Mouse (Mus musculus) hindbrain, embryonic 13.5 days (tissue): ENCODE results near the gene Aars. TPM values are rescaled to one million over a fixed set of nuclear protein-coding genes. Genes with fewer than 3 reads are reported as not detected.

ENCODE experiments used
- ATAC-seq: fragments of 200-750 bp; cut with Nextera tagmentation; 2 replicates; pipeline ENCODE4 v1.8.0; 2017; ENCODE audit warnings: moderate TSS enrichment; ENCODE audit not compliant: low FRiP score
- H3K27ac ChIP-seq: fragments of 300-500 bp; sonication (generic); 2 replicates; pipeline ENCODE4 v1.5.1; 2015; ENCODE audit warnings: inconsistent platforms, mild to moderate bottlenecking, moderate library complexity
- H3K27me3 ChIP-seq: fragments of 300-500 bp; sonication (generic); 2 replicates; pipeline ENCODE4 v1.6.1; 2015; ENCODE audit warnings: mild to moderate bottlenecking, inconsistent platforms
- H3K36me3 ChIP-seq: fragments of 300-500 bp; sonication (generic); 2 replicates; pipeline ENCODE4 v1.6.1; 2015; ENCODE audit warnings: mild to moderate bottlenecking, inconsistent platforms
- H3K4me1 ChIP-seq: fragments of 300-500 bp; sonication (generic); replicated peaks from 2 replicates; pipeline ENCODE4 v1.6.1; 2015; ENCODE audit warnings: inconsistent platforms
- H3K4me2 ChIP-seq: fragments of 300-500 bp; sonication (generic); 2 replicates; pipeline ENCODE4 v1.6.1; 2015; ENCODE audit warnings: inconsistent platforms, mild to moderate bottlenecking, moderate library complexity
- H3K4me3 ChIP-seq: fragments of 300-500 bp; sonication (generic); 2 replicates; pipeline ENCODE4 v1.5.1; 2015; ENCODE audit warnings: mild to moderate bottlenecking, inconsistent platforms
- H3K9ac ChIP-seq: fragments of 300-500 bp; sonication (generic); 2 replicates; pipeline ENCODE4 v1.6.1; 2015; ENCODE audit warnings: mild to moderate bottlenecking, inconsistent platforms
- H3K9me3 ChIP-seq: fragments of 300-500 bp; sonication (generic); 2 replicates; pipeline ENCODE4 v1.6.1; 2016; ENCODE audit warnings: inconsistent platforms
- WGBS: fragments of 180-500 bp; shearing (Covaris S2); methylation state at CpG from one replicate; pipeline ENCODE4 v1.1.7; 2015; 5-methylcytosine and 5-hydroxymethylcytosine counted together
- polyA plus RNA-seq: library from polyadenylated mRNA; unstranded; fragments of >200 nt; fragmentation: Nextera tagmentation; extraction: Ambion mirVana; gene quantifications from 2 replicates; pipeline ENCODE4 v1.2.1, GENCODE M21; 2015

The Aars gene
- polyA plus RNA-seq, 1 experiment from 2014 or later: 67.7 TPM

DNA sequence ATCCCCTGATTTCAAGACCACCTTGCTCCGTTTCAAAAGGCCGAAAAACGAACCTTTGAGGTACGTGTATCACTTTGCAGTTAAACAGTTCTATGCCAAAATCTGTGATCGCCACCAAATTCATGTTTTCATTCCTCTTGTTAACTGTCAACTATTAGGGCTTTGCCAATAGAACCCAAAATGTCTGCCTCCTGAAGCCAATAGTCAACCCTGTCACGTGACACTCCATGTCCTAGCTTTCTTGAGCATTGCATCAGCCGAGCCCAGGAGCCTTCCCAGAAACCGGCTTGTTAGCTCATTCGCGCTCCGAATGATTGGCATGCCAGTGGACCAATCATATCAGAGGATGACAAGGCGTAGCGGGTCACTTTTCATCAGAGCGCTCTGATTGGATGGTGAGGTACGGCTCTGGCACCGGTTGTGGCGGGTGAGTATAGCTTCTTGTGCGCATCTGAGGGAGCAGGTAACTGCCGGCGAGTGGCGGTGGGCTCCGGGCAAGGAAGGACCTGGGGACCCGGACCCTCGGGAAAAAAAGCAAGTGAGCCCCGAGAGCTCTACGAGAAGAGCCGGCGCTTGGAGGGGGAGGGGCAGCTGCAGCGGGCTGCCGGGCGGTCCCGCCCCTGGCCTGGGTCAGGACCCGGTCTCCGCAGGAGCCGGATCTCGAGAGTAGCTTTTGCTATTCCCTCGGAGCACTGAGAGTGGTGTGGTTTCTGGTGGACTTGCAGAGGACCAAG lies 705 bp downstream of the Aars start:
- peak; percentile 100 for ATAC-seq
- H3K36me3 ChIP-seq: peaks cover 25% of the 10 kb centered on the region
- peaks cover 22% of the 10 kb centered on the region for H3K4me1 ChIP-seq
- H3K27ac ChIP-seq: peak overlapping the region; percentile 92
- 7% methylated on average over 37 of the region's 37 CpGs for WGBS
- H3K9me3 ChIP-seq: no peaks in the 10 kb centered on the region
- H3K4me2 ChIP-seq: peak overlapping the region; percentile 60
- peaks cover 22% of the 10 kb centered on the region for H3K27me3 ChIP-seq
- H3K9ac ChIP-seq: peak overlapping the region; percentile 85
- peak overlapping the region; percentile 74 for H3K4me3 ChIP-seq

DNA sequence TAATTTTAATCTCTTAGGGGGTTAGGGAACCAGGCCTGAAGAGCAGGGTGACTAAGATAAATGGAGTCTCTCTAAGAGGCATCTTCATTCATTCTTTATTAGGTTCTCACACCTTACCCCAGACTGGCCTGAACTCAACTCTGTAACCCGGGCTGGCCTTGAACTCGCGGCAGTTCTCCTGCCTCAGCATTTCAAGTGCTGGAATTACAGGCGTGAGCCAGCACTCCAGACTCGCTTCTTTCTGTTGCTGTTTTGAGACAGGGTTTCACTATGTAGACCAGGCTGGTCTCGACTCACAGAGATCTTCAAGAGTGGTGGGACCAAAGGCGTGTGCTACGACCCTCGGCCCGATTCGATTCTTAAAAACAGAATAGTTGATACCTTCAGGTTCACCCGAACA lies 1.3 kb downstream of the Aars start:
- Histone ChIP-seq H3K27ac (peak overlapping the region; percentile 92), H3K9me3 (no peaks in the 10 kb centered on the region), H3K27me3 (peaks cover 20% of the 10 kb centered on the region), H3K4me3 (peak overlapping the region; percentile 74), H3K9ac (peak overlapping the region; percentile 85), H3K4me1 (peaks cover 22% of the 10 kb centered on the region), H3K4me2 (peak overlapping the region; percentile 60), H3K36me3 (peaks cover 31% of the 10 kb centered on the region)
- WGBS: 22% methylated on average over 12 of the region's 12 CpGs
- ATAC-seq: no peak

DNA sequence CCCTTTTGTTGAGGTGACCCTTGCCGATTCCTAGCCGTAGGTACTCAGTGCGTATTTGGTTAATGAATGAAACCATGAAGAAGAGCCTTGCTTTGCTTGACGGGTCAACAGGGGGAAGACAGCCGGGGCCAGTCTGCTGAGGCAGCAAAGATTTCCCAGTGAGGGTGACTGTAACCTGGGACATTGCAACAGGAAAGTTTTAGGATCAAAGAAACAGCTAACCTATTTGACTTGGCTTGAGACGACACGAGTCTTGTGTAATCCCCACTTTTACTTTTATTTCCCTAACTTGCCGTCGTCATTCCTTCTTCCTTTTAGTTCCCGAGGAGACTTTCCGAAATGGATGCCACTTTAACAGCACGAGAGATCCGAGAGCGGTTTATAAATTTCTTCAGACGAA lies 3.6 kb downstream of the Aars start:
- ATAC-seq: no peak
- H3K9ac ChIP-seq: no peak overlapping the region
- H3K27me3 ChIP-seq: peaks cover 2% of the 10 kb centered on the region; the same call in 1 of the 2 replicates
- WGBS: 96% methylated on average over 15 of the region's 15 CpGs
- no peak overlapping the region for H3K4me2 ChIP-seq
- no peak overlapping the region for H3K4me3 ChIP-seq
- H3K9me3 ChIP-seq: no peaks in the 10 kb centered on the region
- H3K4me1 ChIP-seq: peaks cover 22% of the 10 kb centered on the region
- no peak overlapping the region for H3K27ac ChIP-seq
- peaks cover 53% of the 10 kb centered on the region for H3K36me3 ChIP-seq

DNA sequence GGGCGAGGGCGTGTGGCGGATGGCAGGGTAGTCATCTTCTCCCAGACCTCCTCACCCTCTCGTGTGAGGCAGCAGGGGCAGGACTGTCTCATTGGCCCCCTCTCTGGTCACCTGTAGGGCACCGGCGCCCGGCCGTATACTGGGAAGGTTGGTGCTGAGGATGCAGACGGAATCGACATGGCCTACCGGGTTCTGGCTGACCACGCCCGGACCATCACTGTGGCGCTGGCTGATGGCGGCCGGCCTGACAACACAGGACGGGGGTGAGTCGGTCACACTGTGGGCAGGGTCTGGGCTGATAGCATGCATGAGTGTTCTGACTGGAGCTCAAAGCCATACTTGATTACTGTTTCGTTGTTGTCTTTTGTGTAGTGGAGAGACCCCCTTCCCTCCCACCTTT lies 9.6 kb downstream of the Aars start:
- 96% methylated on average over 19 of the region's 19 CpGs for WGBS
- ATAC-seq: no peak

DNA sequence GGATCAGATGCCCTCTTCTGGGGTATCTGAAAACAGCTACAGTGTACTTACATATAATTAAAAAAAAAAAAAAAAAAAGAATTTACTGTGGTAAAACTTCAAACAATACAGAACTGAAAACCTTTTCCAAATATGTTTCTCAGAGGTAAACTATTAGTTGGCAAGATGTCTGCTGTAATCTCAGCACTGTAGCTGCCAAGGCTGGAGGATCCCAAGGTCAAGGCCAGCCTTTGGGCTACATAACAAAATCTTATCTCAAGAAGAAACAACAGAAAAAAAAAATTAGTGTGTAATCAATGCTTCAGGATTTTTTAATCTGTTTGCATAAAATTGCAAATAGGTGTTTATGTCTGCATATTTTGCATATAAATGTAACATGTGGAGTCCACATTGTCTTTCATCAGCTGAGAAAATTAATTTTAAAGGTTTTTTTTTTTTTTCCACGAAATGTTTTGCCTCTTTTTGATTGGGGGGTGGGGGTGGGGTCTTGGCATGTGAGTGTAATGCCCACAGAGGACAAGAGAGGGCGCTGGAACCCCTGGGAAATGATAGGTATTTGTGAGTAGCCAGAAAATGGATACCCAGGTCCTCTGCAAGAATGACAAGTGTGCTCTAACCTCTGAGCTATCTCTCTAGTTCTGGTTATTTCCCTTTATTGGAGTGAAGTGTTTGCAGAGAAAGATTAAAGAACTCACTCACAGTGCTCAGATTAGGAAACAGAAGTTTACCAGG lies 11.2 kb downstream of the Aars start:
- Histone ChIP-seq H3K4me2 (no peak overlapping the region), H3K36me3 (peaks cover 98% of the 10 kb centered on the region), H3K9ac (no peak overlapping the region), H3K27me3 (no peaks in the 10 kb centered on the region), H3K4me3 (no peak overlapping the region), H3K27ac (no peak overlapping the region), H3K9me3 (no peaks in the 10 kb centered on the region), H3K4me1 (no peaks in the 10 kb centered on the region)
- WGBS: 43% methylated on average over 2 of the region's 2 CpGs
- no peak for ATAC-seq

More for the DNA sequence above, 9.6 kb downstream of the Aars start:
- no peak overlapping the region for H3K4me2 ChIP-seq
- H3K4me3 ChIP-seq: no peak overlapping the region
- no peaks in the 10 kb centered on the region for H3K4me1 ChIP-seq
- H3K27me3 ChIP-seq: no peaks in the 10 kb centered on the region
- H3K27ac ChIP-seq: no peak overlapping the region
- no peak overlapping the region for H3K9ac ChIP-seq
- no peaks in the 10 kb centered on the region for H3K9me3 ChIP-seq
- peaks cover 98% of the 10 kb centered on the region for H3K36me3 ChIP-seq

DNA sequence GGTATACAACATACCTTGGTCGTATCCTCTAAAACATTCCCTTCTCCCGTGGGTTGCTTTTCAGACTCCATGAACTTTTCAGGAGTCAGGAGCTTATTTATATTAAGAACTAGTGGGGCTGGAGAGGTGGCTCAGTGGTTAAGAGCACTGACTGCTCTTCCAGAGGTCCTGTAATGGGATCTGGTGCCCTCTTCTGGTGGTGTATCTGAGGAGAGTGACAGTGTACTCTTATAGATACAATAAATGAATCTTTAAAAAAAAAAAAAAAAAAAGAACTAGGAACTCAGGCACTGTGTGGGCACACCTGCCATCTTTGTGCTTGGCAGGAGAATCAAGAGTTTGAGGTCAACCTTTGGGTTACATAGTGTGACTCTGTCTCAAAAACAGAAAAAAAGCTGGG lies 15.8 kb downstream of the Aars start:
- ATAC-seq: no peak
- no peak overlapping the region for H3K4me2 ChIP-seq
- 92% methylated on average over 2 of the region's 2 CpGs for WGBS
- no peak overlapping the region for H3K27ac ChIP-seq
- no peak overlapping the region for H3K9ac ChIP-seq
- H3K27me3 ChIP-seq: no peaks in the 10 kb centered on the region
- no peak overlapping the region for H3K4me3 ChIP-seq
- no peaks in the 10 kb centered on the region for H3K4me1 ChIP-seq
- H3K9me3 ChIP-seq: no peaks in the 10 kb centered on the region
- H3K36me3 ChIP-seq: peaks cover 100% of the 10 kb centered on the region

DNA sequence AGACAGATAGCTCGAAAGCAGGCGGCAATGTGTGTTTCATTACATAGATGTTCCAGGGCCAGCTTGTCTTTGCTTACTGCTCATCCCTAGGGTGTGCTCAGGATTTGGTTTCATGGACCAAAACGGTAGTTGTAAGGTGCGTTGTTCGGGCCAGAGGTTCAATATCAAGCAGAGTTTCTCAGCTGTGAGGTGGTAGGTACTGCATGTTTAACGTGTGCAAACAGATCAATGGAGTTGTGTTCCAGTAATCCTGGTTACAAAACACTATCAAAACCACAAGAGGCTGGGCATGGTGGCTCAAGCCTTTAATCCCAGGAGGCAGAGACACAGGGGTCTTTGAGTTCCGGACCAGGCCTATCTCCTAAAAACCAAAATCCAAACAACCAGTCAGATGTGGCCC lies 16.2 kb downstream of the Aars start:
- Histone ChIP-seq H3K9ac (no peak overlapping the region), H3K36me3 (peaks cover 100% of the 10 kb centered on the region), H3K4me1 (no peaks in the 10 kb centered on the region), H3K4me2 (no peak overlapping the region), H3K27me3 (no peaks in the 10 kb centered on the region), H3K9me3 (no peaks in the 10 kb centered on the region), H3K4me3 (no peak overlapping the region), H3K27ac (no peak overlapping the region)
- 97% methylated on average over 7 of the region's 7 CpGs for WGBS
- ATAC-seq: no peak

DNA sequence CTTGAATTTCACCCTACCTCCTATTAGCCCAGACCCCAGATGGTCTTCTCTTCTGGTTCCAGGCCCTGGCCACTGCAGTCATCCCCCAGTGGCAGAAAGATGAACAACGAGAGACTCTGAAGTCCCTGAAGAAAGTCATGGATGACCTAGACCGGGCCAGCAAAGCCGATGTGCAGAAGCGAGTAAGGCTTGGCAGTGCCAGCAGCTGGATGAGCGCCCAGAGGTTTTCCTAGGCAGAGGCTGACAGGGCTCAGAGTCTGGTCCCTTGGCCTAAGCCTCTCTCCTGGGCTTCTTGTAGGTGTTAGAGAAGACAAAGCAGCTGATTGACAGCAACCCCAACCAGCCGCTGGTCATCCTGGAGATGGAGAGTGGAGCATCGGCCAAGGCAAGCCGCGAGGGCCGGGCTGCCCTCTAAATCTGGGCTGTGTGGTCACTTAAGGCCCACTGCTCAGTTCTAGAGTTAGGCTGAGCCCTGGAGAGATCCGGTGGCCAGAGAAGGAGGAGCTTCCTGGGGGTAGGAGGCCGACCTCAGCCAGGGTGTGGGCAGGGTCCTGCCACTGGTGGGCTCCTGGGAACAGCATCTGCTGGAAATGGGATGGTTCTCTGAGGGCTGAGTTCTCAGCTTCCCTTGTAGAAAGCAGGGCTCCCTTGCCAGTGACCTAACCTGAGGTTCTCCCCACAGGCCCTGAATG lies 21.0 kb downstream of the Aars start:
- 97% methylated on average over 12 of the region's 12 CpGs for WGBS
- H3K9me3 ChIP-seq: no peaks in the 10 kb centered on the region
- H3K4me2 ChIP-seq: no peak overlapping the region
- peaks cover 74% of the 10 kb centered on the region for H3K36me3 ChIP-seq
- peaks cover 16% of the 10 kb centered on the region for H3K4me1 ChIP-seq
- no peak overlapping the region for H3K27ac ChIP-seq
- no peak for ATAC-seq
- H3K9ac ChIP-seq: no peak overlapping the region
- no peaks in the 10 kb centered on the region for H3K27me3 ChIP-seq
- no peak overlapping the region for H3K4me3 ChIP-seq

DNA sequence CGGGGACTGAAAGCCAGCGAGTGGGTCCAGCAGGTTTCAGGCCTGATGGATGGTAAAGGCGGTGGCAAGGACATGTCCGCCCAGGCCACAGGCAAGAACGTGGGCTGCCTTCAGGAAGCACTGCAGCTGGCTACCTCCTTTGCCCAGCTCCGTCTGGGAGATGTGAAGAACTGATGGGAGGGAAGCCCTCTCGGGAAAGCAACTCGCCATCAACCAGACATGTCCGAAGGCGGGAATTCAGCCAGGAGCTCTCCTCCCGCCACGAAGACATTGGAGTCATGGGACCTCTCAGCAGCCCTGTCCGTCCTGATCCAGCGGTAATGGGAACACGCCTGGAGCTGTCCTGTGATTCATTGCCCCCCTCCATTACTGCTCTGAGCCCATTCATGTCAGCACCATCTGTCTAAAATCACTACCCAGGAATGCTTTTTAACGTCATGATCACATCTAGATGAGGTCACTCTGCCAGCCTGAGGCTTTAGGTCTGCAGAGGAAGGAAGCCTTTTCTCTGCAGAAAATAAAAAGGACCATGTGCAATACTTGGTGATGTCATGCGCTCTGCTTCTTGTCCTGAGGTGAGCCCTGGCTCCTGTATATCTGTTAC lies 22.2 kb downstream of the Aars start:
- WGBS: 91% methylated on average over 17 of the region's 17 CpGs
- peaks cover 63% of the 10 kb centered on the region for H3K36me3 ChIP-seq
- no peaks in the 10 kb centered on the region for H3K27me3 ChIP-seq
- H3K9me3 ChIP-seq: no peaks in the 10 kb centered on the region
- H3K9ac ChIP-seq: no peak overlapping the region; the same call in 1 of the 2 replicates
- ATAC-seq: no peak
- H3K4me2 ChIP-seq: no peak overlapping the region
- H3K4me3 ChIP-seq: no peak overlapping the region
- no peak overlapping the region for H3K27ac ChIP-seq
- peaks cover 16% of the 10 kb centered on the region for H3K4me1 ChIP-seq

DNA sequence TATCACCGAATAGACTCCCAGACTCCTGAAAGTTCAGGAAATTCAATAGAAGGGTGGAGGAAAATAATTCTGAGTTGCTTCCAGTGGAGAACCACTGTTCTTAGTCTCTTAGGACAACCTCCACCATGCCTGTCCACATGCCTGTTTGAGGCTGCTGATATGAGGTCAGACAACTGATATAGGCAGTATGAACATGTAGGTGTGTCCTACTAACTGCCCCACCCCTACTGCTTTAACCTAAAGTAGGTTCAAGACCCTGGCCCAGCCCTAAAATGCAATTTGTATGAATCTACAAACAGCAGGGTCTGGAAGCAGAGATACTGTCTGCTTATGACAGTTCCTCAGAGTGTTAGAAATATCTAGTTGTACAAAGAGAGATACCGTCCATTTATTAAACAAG lies 22.7 kb downstream of the Aars start:
- Histone ChIP-seq H3K27me3 (no peaks in the 10 kb centered on the region), H3K9ac (no peak overlapping the region), H3K4me3 (no peak overlapping the region), H3K4me1 (peaks cover 19% of the 10 kb centered on the region), H3K4me2 (no peak overlapping the region), H3K9me3 (no peaks in the 10 kb centered on the region), H3K36me3 (peaks cover 57% of the 10 kb centered on the region), H3K27ac (no peak overlapping the region)
- 0 out of 2 replicates have a peak, but pooled peaks have one; percentile 16 for ATAC-seq
- WGBS: 70% methylated on average over 2 of the region's 2 CpGs

DNA sequence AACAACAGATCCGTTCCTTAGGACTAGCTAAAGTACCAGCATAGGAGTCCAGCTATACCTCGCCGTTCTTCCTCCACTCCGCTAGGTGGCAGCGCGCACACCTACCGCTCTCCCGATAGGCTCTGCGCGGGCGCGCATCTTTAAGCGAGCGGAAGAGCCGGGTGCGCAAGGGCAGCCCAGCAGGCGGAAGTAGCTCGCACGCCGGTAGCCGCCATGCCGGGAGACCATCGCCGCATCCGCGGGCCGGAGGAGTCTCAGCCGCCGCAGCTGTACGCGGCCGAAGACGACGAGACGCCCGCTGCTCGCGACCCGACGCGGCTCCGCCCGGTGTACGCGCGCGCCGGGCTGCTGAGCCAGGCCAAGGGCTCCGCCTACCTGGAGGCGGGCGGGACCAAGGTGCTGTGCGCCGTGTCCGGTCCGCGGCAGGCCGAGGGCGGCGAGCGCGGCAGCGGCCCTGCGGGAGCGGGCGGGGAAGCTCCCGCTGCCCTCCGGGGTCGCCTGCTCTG lies 23.3 kb downstream of the Aars start, which contains the start of gene Exosc6:
Gene Exosc6, plus strand, starts transcription at position 182 of the 506 bp plus-strand sequence.
- ATAC-seq: peak; percentile 92
- H3K36me3 ChIP-seq: peaks cover 52% of the 10 kb centered on the region
- H3K27me3 ChIP-seq: no peaks in the 10 kb centered on the region
- H3K4me2 ChIP-seq: peak within 1 kb of the TSS; percentile 100
- peaks cover 25% of the 10 kb centered on the region for H3K4me1 ChIP-seq
- H3K9ac ChIP-seq: peak within 1 kb of the TSS; percentile 93
- under 1% methylated on average over 68 of the region's 68 CpGs for WGBS
- peak within 1 kb of the TSS; percentile 98 for H3K4me3 ChIP-seq
- H3K9me3 ChIP-seq: no peaks in the 10 kb centered on the region
- peak within 1 kb of the TSS; percentile 83 for H3K27ac ChIP-seq
